Mouse (Mus musculus) embryonic facial prominence, embryonic 15.5 days (tissue): ENCODE results near the gene Cstad. TPM values are rescaled to one million over a fixed set of nuclear protein-coding genes. Genes with fewer than 3 reads are reported as not detected.

ENCODE experiments used
- ATAC-seq: fragments of 200-750 bp; cut with Nextera tagmentation; 2 replicates; pipeline ENCODE4 v1.8.0; 2017; ENCODE audit warnings: low read depth, moderate TSS enrichment; ENCODE audit not compliant: insufficient number of reproducible peaks, low FRiP score, low TSS enrichment
- H3K27ac ChIP-seq: fragments of 300-500 bp; sonication (generic); replicated peaks from 2 replicates; pipeline ENCODE4 v1.5.1; 2015; ENCODE audit warnings: mild to moderate bottlenecking, inconsistent platforms
- H3K27me3 ChIP-seq: fragments of 300-500 bp; sonication (generic); 2 replicates; pipeline ENCODE4 v1.6.1; 2015; ENCODE audit warnings: inconsistent platforms
- H3K36me3 ChIP-seq: fragments of 300-500 bp; sonication (generic); 2 replicates; pipeline ENCODE4 v1.6.1; 2015; ENCODE audit warnings: mild to moderate bottlenecking, inconsistent platforms
- H3K4me1 ChIP-seq: fragments of 300-500 bp; sonication (generic); 2 replicates; pipeline ENCODE4 v1.6.1; 2015; ENCODE audit warnings: inconsistent platforms
- H3K4me2 ChIP-seq: fragments of 300-500 bp; sonication (generic); replicated peaks from 2 replicates; pipeline ENCODE4 v1.6.1; 2015; ENCODE audit warnings: mild to moderate bottlenecking, inconsistent platforms
- H3K4me3 ChIP-seq: fragments of 300-500 bp; sonication (generic); replicated peaks from 2 replicates; pipeline ENCODE4 v1.5.1; 2015; ENCODE audit warnings: mild to moderate bottlenecking, inconsistent platforms
- H3K9ac ChIP-seq: fragments of 300-500 bp; sonication (generic); 2 replicates; pipeline ENCODE4 v1.6.1; 2015; ENCODE audit warnings: inconsistent platforms
- H3K9me3 ChIP-seq: fragments of 300-500 bp; sonication (generic); replicated peaks from 2 replicates; pipeline ENCODE4 v1.6.1; 2016; ENCODE audit warnings: inconsistent platforms
- WGBS: fragments of 180-500 bp; shearing (Covaris S2); methylation state at CpG from one replicate; pipeline ENCODE4 v1.1.7; 2015; 5-methylcytosine and 5-hydroxymethylcytosine counted together
- polyA plus RNA-seq: library from polyadenylated mRNA; unstranded; fragments of >200 nt; fragmentation: Nextera tagmentation; extraction: Ambion mirVana; gene quantifications from 2 replicates; pipeline ENCODE4 v1.2.1, GENCODE M21; 2015

Cstad gene
- polyA plus RNA-seq = 1.8 and 3.2 TPM in 2 replicates

- Histone ChIP-seq H3K4me3 (peak within 1 kb of the TSS; percentile 56), H3K27me3 (no peaks in the 10 kb centered on the region), H3K36me3 (no peaks in the 10 kb centered on the region), H3K27ac (peak within 1 kb of the TSS; percentile 98), H3K9me3 (no peaks in the 10 kb centered on the region), H3K4me2 (peak within 1 kb of the TSS; percentile 72), H3K4me1 (peaks cover 43% of the 10 kb centered on the region), H3K9ac (peak within 1 kb of the TSS; percentile 55; the same call in 1 of the 2 replicates)
- 2% methylated on average over 38 of the region's 39 CpGs for WGBS
- peak; percentile 72 for ATAC-seq
Observed at GRCm38 (mm10) chr2:30594641-30595379, at the start of gene Cstad. Cstad (plus strand) TSS chr2:30595040.

- no peaks in the 10 kb centered on the region for H3K27me3 ChIP-seq
- no peaks in the 10 kb centered on the region for H3K36me3 ChIP-seq
- no peak overlapping the region for H3K9ac ChIP-seq
- H3K4me3 ChIP-seq = no peak overlapping the region
- WGBS = 37% methylated on average over 7 of the region's 7 CpGs
- H3K9me3 ChIP-seq = no peaks in the 10 kb centered on the region
- no peak for ATAC-seq
- peak overlapping the region; percentile 57 for H3K4me2 ChIP-seq
- peaks cover 29% of the 10 kb centered on the region for H3K4me1 ChIP-seq
- H3K27ac ChIP-seq = no peak overlapping the region
Observed at GRCm38 (mm10) chr2:30545706-30546105, 49.1 kb upstream of the Cstad start.

- Histone ChIP-seq H3K27me3 (no peaks in the 10 kb centered on the region), H3K4me3 (no peak overlapping the region), H3K4me2 (no peak overlapping the region), H3K27ac (no peak overlapping the region), H3K9me3 (no peaks in the 10 kb centered on the region), H3K36me3 (no peaks in the 10 kb centered on the region), H3K4me1 (peaks cover 29% of the 10 kb centered on the region), H3K9ac (no peak overlapping the region)
- 28% methylated on average over 2 of the region's 3 CpGs for WGBS
- ATAC-seq = no peak
Observed at GRCm38 (mm10) chr2:30546219-30546618, 48.6 kb upstream of the Cstad start.

- no peak for ATAC-seq
- Histone ChIP-seq H3K9ac (no peak overlapping the region), H3K4me3 (no peak overlapping the region), H3K27me3 (no peaks in the 10 kb centered on the region), H3K9me3 (no peaks in the 10 kb centered on the region), H3K4me2 (no peak overlapping the region), H3K4me1 (peaks cover 25% of the 10 kb centered on the region), H3K27ac (peak overlapping the region; percentile 63), H3K36me3 (no peaks in the 10 kb centered on the region)
- 60% methylated on average over 17 of the region's 19 CpGs for WGBS
Observed at GRCm38 (mm10) chr2:30547455-30548217, 47.2 kb upstream of the Cstad start.

GRCm38 (mm10) chr2:30551579-30551978 lies 43.3 kb upstream of the Cstad start:
- no peaks in the 10 kb centered on the region for H3K36me3 ChIP-seq
- no peak overlapping the region for H3K27ac ChIP-seq
- H3K4me2 ChIP-seq = no peak overlapping the region
- H3K4me1 ChIP-seq = peaks cover 17% of the 10 kb centered on the region
- 70% methylated on average over 5 of the region's 5 CpGs for WGBS
- no peaks in the 10 kb centered on the region for H3K27me3 ChIP-seq
- no peak for ATAC-seq
- H3K4me3 ChIP-seq = no peak overlapping the region
- H3K9ac ChIP-seq = no peak overlapping the region
- no peaks in the 10 kb centered on the region for H3K9me3 ChIP-seq

GRCm38 (mm10) chr2:30553851-30554540 lies 40.8 kb upstream of the Cstad start:
- Histone ChIP-seq H3K9ac (no peak overlapping the region), H3K4me3 (peak overlapping the region; percentile 13; the same call in 1 of the 2 replicates), H3K36me3 (no peaks in the 10 kb centered on the region), H3K4me1 (peaks cover 11% of the 10 kb centered on the region), H3K4me2 (peak overlapping the region; percentile 29), H3K9me3 (no peaks in the 10 kb centered on the region), H3K27me3 (no peaks in the 10 kb centered on the region), H3K27ac (no peak overlapping the region)
- 55% methylated on average over 7 of the region's 7 CpGs for WGBS
- ATAC-seq = peak; percentile 74

GRCm38 (mm10) chr2:30555257-30555656 lies 39.6 kb upstream of the Cstad start:
- H3K4me2 ChIP-seq = 0 out of 2 replicates have a peak overlapping the region, but pooled peaks have one; percentile 0
- H3K9me3 ChIP-seq = no peaks in the 10 kb centered on the region
- no peaks in the 10 kb centered on the region for H3K36me3 ChIP-seq
- no peak overlapping the region for H3K4me3 ChIP-seq
- H3K4me1 ChIP-seq = peaks cover 11% of the 10 kb centered on the region
- WGBS = 80% methylated on average over 9 of the region's 9 CpGs
- no peaks in the 10 kb centered on the region for H3K27me3 ChIP-seq
- H3K9ac ChIP-seq = no peak overlapping the region
- H3K27ac ChIP-seq = no peak overlapping the region
- ATAC-seq = no peak

GRCm38 (mm10) chr2:30556495-30556894 lies 38.3 kb upstream of the Cstad start:
- ATAC-seq = peak; percentile 15; the same call in 1 of the 2 replicates
- Histone ChIP-seq H3K27me3 (no peaks in the 10 kb centered on the region), H3K4me1 (peaks cover 11% of the 10 kb centered on the region), H3K4me2 (no peak overlapping the region), H3K36me3 (no peaks in the 10 kb centered on the region), H3K9ac (no peak overlapping the region), H3K27ac (0 out of 2 replicates have a peak overlapping the region, but pooled peaks have one; percentile 30), H3K9me3 (no peaks in the 10 kb centered on the region), H3K4me3 (no peak overlapping the region)
- 67% methylated on average over 5 of the region's 5 CpGs for WGBS

GRCm38 (mm10) chr2:30559552-30559951 lies 35.3 kb upstream of the Cstad start:
- H3K27me3 ChIP-seq = no peaks in the 10 kb centered on the region
- H3K9me3 ChIP-seq = no peaks in the 10 kb centered on the region
- 0 out of 2 replicates have a peak, but pooled peaks cover 4% of the 10 kb centered on the region for H3K4me1 ChIP-seq
- no peak overlapping the region for H3K4me2 ChIP-seq
- H3K4me3 ChIP-seq = no peak overlapping the region
- no peak for ATAC-seq
- 88% methylated on average over 1 of the region's 1 CpGs for WGBS
- H3K9ac ChIP-seq = no peak overlapping the region
- no peak overlapping the region for H3K27ac ChIP-seq
- no peaks in the 10 kb centered on the region for H3K36me3 ChIP-seq

- Histone ChIP-seq H3K4me2 (no peak overlapping the region), H3K36me3 (no peaks in the 10 kb centered on the region), H3K9me3 (no peaks in the 10 kb centered on the region), H3K9ac (no peak overlapping the region), H3K4me3 (no peak overlapping the region), H3K27ac (no peak overlapping the region), H3K4me1 (peaks cover 7% of the 10 kb centered on the region; the same call in 1 of the 2 replicates), H3K27me3 (no peaks in the 10 kb centered on the region)
- ATAC-seq = no peak
- 74% methylated on average over 3 of the region's 3 CpGs for WGBS
Observed at GRCm38 (mm10) chr2:30562553-30562952, 32.3 kb upstream of the Cstad start.

GRCm38 (mm10) chr2:30571647-30572046 lies 23.2 kb upstream of the Cstad start:
- Histone ChIP-seq H3K27me3 (no peaks in the 10 kb centered on the region), H3K27ac (no peak overlapping the region), H3K4me1 (peaks cover 10% of the 10 kb centered on the region; the same call in 1 of the 2 replicates), H3K36me3 (no peaks in the 10 kb centered on the region), H3K9me3 (no peaks in the 10 kb centered on the region), H3K9ac (no peak overlapping the region), H3K4me3 (no peak overlapping the region), H3K4me2 (no peak overlapping the region)
- no peak for ATAC-seq
- WGBS = 82% methylated on average over 4 of the region's 4 CpGs
